Comparison of ENCODE assay signal across 11 mouse cellular contexts in the genomic region with DNA sequence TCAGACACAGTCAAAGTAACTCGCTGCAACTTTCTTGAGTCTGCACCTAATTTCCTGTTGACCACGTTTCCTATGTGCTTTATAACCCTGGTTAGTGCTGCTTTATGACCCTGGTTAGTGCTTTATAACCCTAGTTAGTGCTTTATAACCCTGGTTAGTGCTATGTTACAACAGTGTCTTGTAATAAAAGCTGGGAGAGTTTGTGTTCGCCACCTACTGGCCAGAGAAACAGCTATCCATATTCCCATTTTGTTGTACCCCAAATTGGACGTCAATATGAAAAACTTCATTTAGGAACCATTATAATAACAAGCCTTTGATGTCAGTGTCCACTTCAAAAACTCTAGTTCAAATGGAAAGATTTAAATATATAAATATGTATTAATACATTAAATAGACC.
DNase-seq lines count a peak whose midpoint lies in the region; ATAC-seq and TF ChIP-seq lines count a peak whose summit lies in the region.
"Had no signal": no experiment of that assay in that cellular context is flagged by ENCODE, and none has a peak within 500 bp of the region (broad histone marks: within the 10 kb centered on the region; RNA-seq: fewer than 3 reads in every experiment).

No protein-coding gene starts in this region.

- H3K27ac ChIP-seq in gastrocnemius, adult 2 months: no peak overlapping the region
- H3K27ac ChIP-seq in layer of hippocampus, adult 2 months: no peak overlapping the region
- H3K27ac ChIP-seq: forebrain, embryonic 10.5 days; stomach, embryonic 15.5 days had no signal

- intact Hi-C loops in gastrocnemius, adult 2 months (cut with DNase I): no loop called here

- ATAC-seq in megakaryocyte-erythroid progenitor cell, adult 5-6 weeks (replicated peaks; ENCODE audit: low FRiP score, low TSS enrichment, poor library complexity, severe bottlenecking): no peak

- no peak overlapping the region for H3K4me3 ChIP-seq in gastrocnemius, adult 2 months
- no peak overlapping the region for H3K4me3 ChIP-seq in layer of hippocampus, adult 2 months
- H3K4me3 ChIP-seq: forebrain, embryonic 10.5 days; stomach, embryonic 15.5 days had no signal

- peak; percentile 52 for TF ChIP-seq CTCF in gastrocnemius, adult 2 months (IDR thresholded peaks at IDR 0.05)
- TF ChIP-seq CTCF in layer of hippocampus, adult 2 months (conservative IDR thresholded peaks at IDR 0.05): peak; percentile 77

- no peak for DNase-seq in gastrocnemius, adult 2 months
- DNase-seq in gastrocnemius, postnatal 25 days: no peak
- no peak for DNase-seq in layer of hippocampus, adult 2 months (ENCODE audit: low spot score in 2 of 2)
- DNase-seq in layer of hippocampus, adult 9-10 months (ENCODE audit: low spot score): no peak
- DNase-seq in 416B (ENCODE audit: low read depth): peak; percentile 3
- peak; percentile 43 for DNase-seq in brain, adult 2 months (ENCODE audit: low read depth, low spot score)
- DNase-seq: cerebellum, adult 9-11 months; gastrocnemius, postnatal 14 days had no signal

Comparison
In these comparisons a context has a peak if more than half of its experiments do, and no peak if none do; other contexts are left out.
1. DNase-seq: peak in 416B (single experiment) and brain, adult 2 months (single experiment); none in gastrocnemius, adult 2 months (single experiment), gastrocnemius, postnatal 25 days (single experiment), layer of hippocampus, adult 2 months (0 of 2) and layer of hippocampus, adult 9-10 months (single experiment).